Mouse (Mus musculus) cerebellum, adult 2 months (tissue): Measurements from ENCODE around the gene Chmp3. TPM values are rescaled to one million over a fixed set of nuclear protein-coding genes. Genes with fewer than 3 reads are reported as not detected.

ENCODE experiments used
- DNase-seq, 2 experiments: peaks; one replicate each; pipeline ENCODE4 v3.0.0; 2021
- H3K27ac ChIP-seq: fragments of 200-500 bp; 2 replicates; pipeline ENCODE4 v1.5.1; 2012; ENCODE audit warnings: low read length, control low read depth, inconsistent platforms; ENCODE audit not compliant: insufficient read depth
- H3K27me3 ChIP-seq: fragments of 200-500 bp; 2 replicates; pipeline ENCODE4 v1.6.1; 2012; ENCODE audit warnings: inconsistent platforms, mild to moderate bottlenecking, low read length, moderate library complexity; ENCODE audit not compliant: control insufficient read depth, insufficient read depth
- H3K4me1 ChIP-seq: fragments of 200-500 bp; 2 replicates; pipeline ENCODE4 v1.6.1; 2011; ENCODE audit warnings: low read length; ENCODE audit not compliant: control insufficient read depth, insufficient read depth
- H3K4me3 ChIP-seq: fragments of 200-500 bp; replicated peaks from 2 replicates; pipeline ENCODE3; 2011; ENCODE audit warnings: mild to moderate bottlenecking, low read depth, low read length, control low read depth; ENCODE audit not compliant: insufficient read depth
- CTCF ChIP-seq: fragments of 200-500 bp; IDR thresholded peaks from 2 replicates; pipeline ENCODE4 v1.5.1; 2011; ENCODE audit warnings: low read depth, mild to moderate bottlenecking, control low read depth, low read length, moderate library complexity, borderline replicate concordance; ENCODE audit not compliant: insufficient read depth
- POLR2A ChIP-seq: fragments of 200-500 bp; IDR thresholded peaks from 2 replicates; pipeline ENCODE4 v1.6.1; 2011; ENCODE audit warnings: low read length, control low read depth, borderline replicate concordance; ENCODE audit not compliant: insufficient read depth
- WGBS: fragments of 180-500 bp; shearing (Covaris S2); methylation state at CpG from one replicate; pipeline ENCODE4 v1.1.7; 2018; 5-methylcytosine and 5-hydroxymethylcytosine counted together
- polyA plus RNA-seq: library from polyadenylated mRNA; depleted of rRNA; stranded (reverse); fragments of >200 nt; gene quantifications from 2 replicates; pipeline ENCODE4 v1.2.3, GENCODE M21; 2012

Chmp3 gene
- polyA plus RNA-seq, 1 experiment, result 125 TPM

GRCm38 (mm10) chr6:71568616-71569015 lies 25.0 kb downstream of the Chmp3 start:
- H3K4me3 ChIP-seq, result no peak overlapping the region
- no peak overlapping the region for H3K27ac ChIP-seq
- TF ChIP-seq CTCF (no peak), POLR2A (no peak)
- H3K4me1 ChIP-seq, result no peaks in the 10 kb centered on the region
- no peaks in the 10 kb centered on the region for H3K27me3 ChIP-seq
- DNase-seq, result no peak
- WGBS, result 93% methylated on average over 3 of the region's 3 CpGs

- H3K27ac ChIP-seq, result no peak overlapping the region
- 90% methylated on average over 2 of the region's 2 CpGs for WGBS
- no peak overlapping the region for H3K4me3 ChIP-seq
- DNase-seq, result no peak
- TF ChIP-seq CTCF, result no peak
- TF ChIP-seq POLR2A, result no peak
- no peaks in the 10 kb centered on the region for H3K4me1 ChIP-seq
- H3K27me3 ChIP-seq, result no peaks in the 10 kb centered on the region
Observed at GRCm38 (mm10) chr6:71569025-71569424, 25.4 kb downstream of the Chmp3 start.

- DNase-seq, result no peak
- TF ChIP-seq POLR2A, result no peak
- no peak for TF ChIP-seq CTCF
- Histone ChIP-seq H3K27me3 (no peaks in the 10 kb centered on the region), H3K4me1 (no peaks in the 10 kb centered on the region), H3K27ac (no peak overlapping the region), H3K4me3 (no peak overlapping the region)
- WGBS, result 100% methylated on average over 1 of the region's 1 CpGs
Observed at GRCm38 (mm10) chr6:71575359-71575758, 31.8 kb downstream of the Chmp3 start.

GRCm38 (mm10) chr6:71579478-71579877 lies 35.9 kb downstream of the Chmp3 start:
- WGBS, result 95% methylated on average over 11 of the region's 11 CpGs
- no peak for DNase-seq
- H3K4me1 ChIP-seq, result no peaks in the 10 kb centered on the region
- H3K4me3 ChIP-seq, result no peak overlapping the region
- H3K27me3 ChIP-seq, result no peaks in the 10 kb centered on the region
- TF ChIP-seq CTCF, result no peak
- no peak for TF ChIP-seq POLR2A
- no peak overlapping the region for H3K27ac ChIP-seq

GRCm38 (mm10) chr6:71583198-71583597 lies 39.6 kb downstream of the Chmp3 start:
- Histone ChIP-seq H3K4me3 (no peak overlapping the region), H3K4me1 (no peaks in the 10 kb centered on the region), H3K27me3 (no peaks in the 10 kb centered on the region), H3K27ac (no peak overlapping the region)
- no peak for TF ChIP-seq CTCF
- TF ChIP-seq POLR2A, result no peak
- WGBS, result 49% methylated on average over 4 of the region's 4 CpGs
- no peak for DNase-seq

- TF ChIP-seq CTCF, result no peak
- TF ChIP-seq POLR2A, result no peak
Observed at GRCm38 (mm10) chr6:71589401-71589800, 45.8 kb downstream of the Chmp3 start.

GRCm38 (mm10) chr6:71590154-71590553 lies 46.6 kb downstream of the Chmp3 start:
- no peak for TF ChIP-seq CTCF
- no peak for TF ChIP-seq POLR2A
- Histone ChIP-seq H3K27me3 (no peaks in the 10 kb centered on the region), H3K4me1 (no peaks in the 10 kb centered on the region), H3K4me3 (no peak overlapping the region), H3K27ac (no peak overlapping the region)
- DNase-seq, result no peak
- 97% methylated on average over 4 of the region's 4 CpGs for WGBS

More at GRCm38 (mm10) chr6:71589401-71589800, 45.8 kb downstream of the Chmp3 start:
- no peak for DNase-seq
- 95% methylated on average over 1 of the region's 1 CpGs for WGBS
- no peak overlapping the region for H3K27ac ChIP-seq
- no peaks in the 10 kb centered on the region for H3K4me1 ChIP-seq
- H3K4me3 ChIP-seq, result no peak overlapping the region
- no peaks in the 10 kb centered on the region for H3K27me3 ChIP-seq

GRCm38 (mm10) chr6:71607756-71608155 lies 64.2 kb downstream of the Chmp3 start:
- DNase-seq, result no peak
- TF ChIP-seq POLR2A (no peak), CTCF (no peak)
- 96% methylated on average over 3 of the region's 3 CpGs for WGBS

More at GRCm38 (mm10) chr6:71607756-71608155, 64.2 kb downstream of the Chmp3 start:
- no peaks in the 10 kb centered on the region for H3K4me1 ChIP-seq
- no peak overlapping the region for H3K4me3 ChIP-seq
- no peak overlapping the region for H3K27ac ChIP-seq
- no peaks in the 10 kb centered on the region for H3K27me3 ChIP-seq
